Mouse (Mus musculus) midbrain, embryonic 13.5 days (tissue): ENCODE data around the gene Gatad2a. TPM values are rescaled to one million over a fixed set of nuclear protein-coding genes. Genes with fewer than 3 reads are reported as not detected.

ENCODE experiments used
- ATAC-seq: fragments of 200-750 bp; cut with Nextera tagmentation; 2 replicates; pipeline ENCODE4 v1.8.0; 2017; ENCODE audit warnings: mild to moderate bottlenecking, moderate TSS enrichment, moderate library complexity
- H3K27ac ChIP-seq: fragments of 300-500 bp; sonication (generic); 2 replicates; pipeline ENCODE4 v1.5.1; 2015; ENCODE audit warnings: inconsistent platforms, mild to moderate bottlenecking, moderate library complexity
- H3K27me3 ChIP-seq: fragments of 300-500 bp; sonication (generic); 2 replicates; pipeline ENCODE4 v1.6.1; 2015; ENCODE audit warnings: mild to moderate bottlenecking, inconsistent platforms
- H3K36me3 ChIP-seq: fragments of 300-500 bp; sonication (generic); 2 replicates; pipeline ENCODE4 v1.6.1; 2015; ENCODE audit warnings: mild to moderate bottlenecking, inconsistent platforms
- H3K4me1 ChIP-seq: fragments of 300-500 bp; sonication (generic); replicated peaks from 2 replicates; pipeline ENCODE4 v1.6.1; 2015; ENCODE audit warnings: inconsistent platforms
- H3K4me2 ChIP-seq: fragments of 300-500 bp; sonication (generic); replicated peaks from 2 replicates; pipeline ENCODE4 v1.6.1; 2015; ENCODE audit warnings: moderate library complexity, mild to moderate bottlenecking, inconsistent platforms
- H3K4me3 ChIP-seq: fragments of 300-500 bp; sonication (generic); replicated peaks from 2 replicates; pipeline ENCODE4 v1.5.1; 2015; ENCODE audit warnings: mild to moderate bottlenecking, inconsistent platforms
- H3K9ac ChIP-seq: fragments of 300-500 bp; sonication (generic); replicated peaks from 2 replicates; pipeline ENCODE4 v1.6.1; 2015; ENCODE audit warnings: mild to moderate bottlenecking, inconsistent platforms
- H3K9me3 ChIP-seq: fragments of 300-500 bp; sonication (generic); 2 replicates; pipeline ENCODE4 v1.6.1; 2016; ENCODE audit warnings: mild to moderate bottlenecking, inconsistent platforms
- WGBS: fragments of 180-500 bp; shearing (Covaris S2); methylation state at CpG from one replicate; pipeline ENCODE4 v1.1.7; 2015; 5-methylcytosine and 5-hydroxymethylcytosine counted together
- polyA plus RNA-seq: library from polyadenylated mRNA; unstranded; fragments of >200 nt; fragmentation: Nextera tagmentation; extraction: Ambion mirVana; gene quantifications from 2 replicates; pipeline ENCODE4 v1.2.1, GENCODE M21; 2015

Gene Gatad2a
- polyA plus RNA-seq, 1 experiment from 2014 or later = 27.7 TPM

- no peak for ATAC-seq
- peaks cover 19% of the 10 kb centered on the region for H3K4me1 ChIP-seq
- H3K36me3 ChIP-seq = 0 out of 2 replicates have a peak, but pooled peaks cover 2% of the 10 kb centered on the region
- no peak overlapping the region for H3K4me2 ChIP-seq
- 60% methylated on average over 3 of the region's 3 CpGs for WGBS
- no peak overlapping the region for H3K4me3 ChIP-seq
- H3K9ac ChIP-seq = no peak overlapping the region
- H3K27ac ChIP-seq = no peak overlapping the region
- H3K27me3 ChIP-seq = peaks cover 52% of the 10 kb centered on the region
- no peaks in the 10 kb centered on the region for H3K9me3 ChIP-seq
Observed at GRCm38 (mm10) chr8:69877992-69878391, 118.2 kb downstream of the Gatad2a start.

- Histone ChIP-seq H3K27ac (no peak overlapping the region), H3K4me1 (peaks cover 17% of the 10 kb centered on the region), H3K27me3 (peaks cover 46% of the 10 kb centered on the region), H3K9me3 (no peaks in the 10 kb centered on the region), H3K36me3 (peaks cover 8% of the 10 kb centered on the region), H3K4me3 (no peak overlapping the region), H3K4me2 (no peak overlapping the region), H3K9ac (no peak overlapping the region)
- no peak for ATAC-seq
- 84% methylated on average over 4 of the region's 4 CpGs for WGBS
Observed at GRCm38 (mm10) chr8:69877396-69877795, 118.8 kb downstream of the Gatad2a start.

GRCm38 (mm10) chr8:69876967-69877366 lies 119.2 kb downstream of the Gatad2a start:
- Histone ChIP-seq H3K4me1 (peaks cover 13% of the 10 kb centered on the region), H3K9me3 (no peaks in the 10 kb centered on the region), H3K36me3 (peaks cover 12% of the 10 kb centered on the region), H3K9ac (no peak overlapping the region), H3K27me3 (peaks cover 42% of the 10 kb centered on the region), H3K4me2 (no peak overlapping the region), H3K4me3 (no peak overlapping the region), H3K27ac (no peak overlapping the region)
- 80% methylated on average over 10 of the region's 10 CpGs for WGBS
- ATAC-seq = no peak

GRCm38 (mm10) chr8:69876097-69876496 lies 120.1 kb downstream of the Gatad2a start:
- H3K27ac ChIP-seq = no peak overlapping the region
- no peaks in the 10 kb centered on the region for H3K9me3 ChIP-seq
- H3K36me3 ChIP-seq = peaks cover 21% of the 10 kb centered on the region
- H3K4me2 ChIP-seq = no peak overlapping the region
- H3K27me3 ChIP-seq = peaks cover 33% of the 10 kb centered on the region
- H3K4me1 ChIP-seq = peaks cover 5% of the 10 kb centered on the region; the same call in 1 of the 2 replicates
- WGBS = 43% methylated on average over 10 of the region's 10 CpGs
- ATAC-seq = no peak
- H3K4me3 ChIP-seq = no peak overlapping the region
- no peak overlapping the region for H3K9ac ChIP-seq

DNA sequence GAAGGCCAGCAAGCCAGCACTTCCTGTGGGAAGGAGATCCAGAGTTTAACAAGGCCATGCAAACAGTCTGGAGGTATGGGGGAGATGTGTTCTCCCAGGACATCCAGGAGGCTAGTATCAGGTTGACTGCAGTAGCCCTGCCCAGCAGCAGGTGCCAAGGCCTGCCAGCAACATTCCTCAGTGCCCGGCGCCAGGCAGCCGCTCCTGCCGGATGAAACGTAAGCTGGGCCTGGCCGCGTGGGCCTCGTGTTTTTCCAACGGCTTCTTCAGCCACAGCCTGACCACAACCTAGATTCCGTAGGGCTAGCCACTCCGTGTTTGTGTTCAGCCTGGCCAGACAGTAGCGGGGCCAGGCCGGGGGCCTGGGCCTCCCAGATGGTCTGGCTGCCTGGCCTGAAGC lies 121.5 kb downstream of the Gatad2a start:
- no peaks in the 10 kb centered on the region for H3K9me3 ChIP-seq
- no peak overlapping the region for H3K27ac ChIP-seq
- no peak overlapping the region for H3K4me3 ChIP-seq
- peaks cover 32% of the 10 kb centered on the region for H3K36me3 ChIP-seq
- H3K4me1 ChIP-seq = no peaks in the 10 kb centered on the region
- ATAC-seq = no peak
- no peak overlapping the region for H3K4me2 ChIP-seq
- no peak overlapping the region for H3K9ac ChIP-seq
- 90% methylated on average over 13 of the region's 13 CpGs for WGBS
- H3K27me3 ChIP-seq = peaks cover 19% of the 10 kb centered on the region

- Histone ChIP-seq H3K27ac (no peak overlapping the region), H3K9ac (no peak overlapping the region), H3K4me3 (no peak overlapping the region), H3K36me3 (peaks cover 32% of the 10 kb centered on the region), H3K27me3 (peaks cover 14% of the 10 kb centered on the region), H3K9me3 (no peaks in the 10 kb centered on the region), H3K4me2 (no peak overlapping the region), H3K4me1 (no peaks in the 10 kb centered on the region)
- no peak for ATAC-seq
- WGBS = 10% methylated on average over 9 of the region's 9 CpGs
Observed at GRCm38 (mm10) chr8:69874155-69874554, 122.0 kb downstream of the Gatad2a start.

DNA sequence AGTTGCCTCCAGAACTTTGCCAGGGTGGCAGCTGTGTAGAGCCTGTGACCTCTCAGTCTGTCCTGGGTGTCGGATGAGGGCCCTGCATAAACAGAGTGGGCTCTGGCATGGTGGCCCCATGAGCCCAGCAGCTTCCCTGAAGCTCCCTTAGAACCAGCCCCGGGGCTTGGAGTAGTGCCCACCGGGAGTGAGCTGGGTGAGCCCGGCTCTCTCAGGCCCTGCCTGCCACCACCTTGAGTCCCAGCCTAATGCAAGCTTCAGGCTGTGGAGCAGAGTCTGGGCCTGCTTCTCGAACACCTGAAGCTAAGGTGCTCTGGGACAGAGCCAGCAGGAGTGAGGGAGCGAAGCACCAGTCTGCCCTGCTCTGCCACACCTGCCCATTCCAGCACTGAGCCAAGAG lies 125.3 kb downstream of the Gatad2a start:
- Histone ChIP-seq H3K9ac (0 out of 2 replicates have a peak overlapping the region, but pooled peaks have one; percentile 16), H3K4me3 (no peak overlapping the region), H3K27ac (no peak overlapping the region), H3K36me3 (peaks cover 37% of the 10 kb centered on the region), H3K4me2 (no peak overlapping the region), H3K9me3 (no peaks in the 10 kb centered on the region), H3K4me1 (no peaks in the 10 kb centered on the region), H3K27me3 (no peaks in the 10 kb centered on the region)
- ATAC-seq = peak; percentile 24; the same call in 1 of the 2 replicates
- WGBS = 88% methylated on average over 6 of the region's 6 CpGs

DNA sequence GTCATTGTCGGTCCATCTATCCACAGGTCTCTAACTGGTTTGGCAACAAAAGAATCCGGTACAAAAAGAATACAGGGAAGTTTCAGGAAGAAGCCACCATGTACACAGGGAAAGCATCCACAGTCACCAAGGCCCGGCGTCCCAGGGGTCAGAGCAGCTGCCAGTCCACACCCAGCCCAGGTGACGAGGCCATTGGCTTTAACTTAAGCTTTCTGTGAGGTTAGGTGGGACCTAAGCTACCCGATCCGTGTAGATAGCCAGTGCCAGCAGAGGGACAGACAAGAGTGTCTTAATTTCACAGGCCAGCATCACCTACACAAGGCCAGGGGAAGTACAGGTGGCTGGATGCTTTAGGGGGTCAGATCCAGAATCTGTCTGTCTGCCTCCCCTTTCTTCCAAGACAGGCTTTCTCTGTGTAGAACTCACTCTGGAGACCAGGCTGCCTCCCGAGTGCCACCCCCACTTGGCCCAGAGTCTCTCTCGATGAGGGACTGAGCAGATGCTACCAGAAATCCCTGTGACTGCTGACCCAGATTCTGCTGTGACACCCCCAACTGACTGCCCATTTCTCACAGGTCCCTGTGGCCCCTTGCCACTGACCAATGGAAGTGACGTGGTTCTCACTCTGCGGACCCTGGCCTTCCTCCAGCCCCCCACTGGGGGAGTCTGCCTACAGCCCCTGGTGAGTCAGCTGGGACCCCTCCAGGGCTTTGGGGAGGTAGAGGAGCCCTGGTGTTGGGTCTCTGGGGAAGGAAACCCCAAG lies 126.0 kb downstream of the Gatad2a start:
- H3K27me3 ChIP-seq = no peaks in the 10 kb centered on the region
- no peak for ATAC-seq
- no peak overlapping the region for H3K4me2 ChIP-seq
- no peak overlapping the region for H3K27ac ChIP-seq
- H3K9ac ChIP-seq = no peak overlapping the region
- 88% methylated on average over 11 of the region's 11 CpGs for WGBS
- no peaks in the 10 kb centered on the region for H3K9me3 ChIP-seq
- no peak overlapping the region for H3K4me3 ChIP-seq
- H3K4me1 ChIP-seq = no peaks in the 10 kb centered on the region
- H3K36me3 ChIP-seq = peaks cover 42% of the 10 kb centered on the region

- Histone ChIP-seq H3K4me3 (no peak overlapping the region), H3K27me3 (no peaks in the 10 kb centered on the region), H3K4me1 (no peaks in the 10 kb centered on the region), H3K9me3 (no peaks in the 10 kb centered on the region), H3K9ac (no peak overlapping the region), H3K36me3 (peaks cover 55% of the 10 kb centered on the region), H3K27ac (no peak overlapping the region), H3K4me2 (no peak overlapping the region)
- 81% methylated on average over 5 of the region's 5 CpGs for WGBS
- no peak for ATAC-seq
Observed at GRCm38 (mm10) chr8:69867696-69868326, 128.4 kb downstream of the Gatad2a start.

GRCm38 (mm10) chr8:69864180-69864579 lies 132.0 kb downstream of the Gatad2a start:
- no peak overlapping the region for H3K4me3 ChIP-seq

DNA sequence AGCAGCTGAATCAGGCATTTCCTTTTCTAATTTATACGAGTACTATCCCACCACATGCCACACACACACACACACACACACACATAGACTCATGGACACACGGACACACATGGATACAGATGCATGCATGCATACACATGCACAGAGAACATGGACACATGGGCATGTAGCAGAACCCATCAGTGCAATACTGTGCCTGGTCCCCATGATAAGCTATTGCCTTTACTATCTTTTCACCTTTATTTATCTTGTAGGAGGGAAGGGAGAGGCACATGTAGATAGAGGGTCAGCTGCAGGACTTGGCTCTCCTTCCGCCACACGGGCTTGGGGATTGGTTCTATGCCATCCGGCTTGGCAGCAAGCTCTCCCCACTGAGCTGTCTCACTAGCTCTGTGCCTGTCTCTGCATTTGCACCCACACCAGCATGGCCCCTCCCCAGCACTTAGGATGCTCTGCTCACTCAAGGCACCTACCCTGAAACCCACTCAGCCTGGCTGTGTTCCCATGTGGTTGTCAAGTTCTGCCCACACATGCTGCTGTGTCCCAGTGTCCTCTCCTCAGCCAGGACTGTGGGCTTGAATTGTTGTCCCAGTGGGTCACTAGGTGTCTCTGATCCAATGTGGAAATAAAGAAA lies 132.7 kb downstream of the Gatad2a start:
- ATAC-seq = no peak

More at GRCm38 (mm10) chr8:69864180-69864579, 132.0 kb downstream of the Gatad2a start:
- Histone ChIP-seq H3K9me3 (no peaks in the 10 kb centered on the region), H3K36me3 (peaks cover 54% of the 10 kb centered on the region), H3K9ac (no peak overlapping the region), H3K4me2 (no peak overlapping the region), H3K27me3 (no peaks in the 10 kb centered on the region), H3K27ac (no peak overlapping the region), H3K4me1 (no peaks in the 10 kb centered on the region)
- 81% methylated on average over 5 of the region's 5 CpGs for WGBS
- no peak for ATAC-seq

DNA sequence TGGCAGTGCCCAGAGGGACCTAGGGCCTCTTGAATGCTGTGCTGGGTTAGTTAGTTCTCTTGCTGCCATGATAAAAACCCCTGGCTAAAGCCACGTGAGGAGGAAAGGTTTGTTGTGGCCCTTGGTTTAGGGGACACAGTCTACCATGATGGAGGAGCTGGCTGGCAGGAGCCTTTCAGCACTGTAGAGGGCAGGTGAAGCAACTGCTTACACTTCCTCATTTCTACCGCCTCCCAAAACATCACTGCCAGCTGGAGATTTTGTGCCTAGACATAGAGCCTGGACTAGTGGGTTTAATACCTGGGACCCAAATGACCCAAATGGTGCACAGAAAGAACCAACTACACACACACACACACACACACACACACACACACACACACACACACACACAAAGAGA lies 134.9 kb downstream of the Gatad2a start:
- no peak overlapping the region for H3K9ac ChIP-seq
- no peak overlapping the region for H3K4me2 ChIP-seq
- no peaks in the 10 kb centered on the region for H3K4me1 ChIP-seq
- H3K27me3 ChIP-seq = no peaks in the 10 kb centered on the region
- peaks cover 56% of the 10 kb centered on the region for H3K36me3 ChIP-seq
- ATAC-seq = no peak
- 64% methylated on average over 2 of the region's 2 CpGs for WGBS
- H3K4me3 ChIP-seq = no peak overlapping the region
- no peak overlapping the region for H3K27ac ChIP-seq
- H3K9me3 ChIP-seq = no peaks in the 10 kb centered on the region

More for the DNA sequence above, 132.7 kb downstream of the Gatad2a start:
- H3K9me3 ChIP-seq = no peaks in the 10 kb centered on the region
- H3K4me1 ChIP-seq = no peaks in the 10 kb centered on the region
- H3K9ac ChIP-seq = no peak overlapping the region
- no peak overlapping the region for H3K4me2 ChIP-seq
- peaks cover 58% of the 10 kb centered on the region for H3K36me3 ChIP-seq
- no peak overlapping the region for H3K27ac ChIP-seq
- no peaks in the 10 kb centered on the region for H3K27me3 ChIP-seq
- no peak overlapping the region for H3K4me3 ChIP-seq
- WGBS = 88% methylated on average over 5 of the region's 5 CpGs
